ENCODE assay signal across 8 mouse cellular contexts in genomic region chr16:50364189-50365059, GRCm38 (mm10).
A peak's percentile ranks its signal among the peaks of the same experiment; 100 is the strongest.
DNase-seq lines count a peak whose midpoint lies in the region; ATAC-seq and TF ChIP-seq lines count a peak whose summit lies in the region.

No protein-coding gene starts in this region.

- peaks cover 2% of the 10 kb centered on the region; the same call in 1 of the 2 replicates for H3K4me1 ChIP-seq in cortical plate, adult 2 months (ENCODE audit: control insufficient read depth, insufficient read depth, low read length)
- peaks cover 28% of the 10 kb centered on the region for H3K4me1 ChIP-seq in heart, embryonic 10.5 days
- H3K4me1 ChIP-seq in limb, embryonic 11.5 days (ENCODE audit: control insufficient read depth, insufficient read depth, low read length): peaks cover 3% of the 10 kb centered on the region; the same call in 1 of the 2 replicates
- peaks cover 18% of the 10 kb centered on the region for H3K4me1 ChIP-seq in midbrain, embryonic 10.5 days
- peaks cover 3% of the 10 kb centered on the region; the same call in 1 of the 2 replicates for H3K4me1 ChIP-seq in stomach, postnatal 0 days (replicated peaks; ENCODE audit: control insufficient read depth, insufficient read depth)

- peak; percentile 16 to 25 for DNase-seq in spleen, postnatal 36 days (ENCODE audit: low spot score in 2 of 2)
- no peak for DNase-seq in spleen, adult 12 weeks (ENCODE audit: low spot score)
- DNase-seq in heart, embryonic 10.5 days (ENCODE audit: low spot score): peak; percentile 84
- peak; percentile 63 to 72 for DNase-seq in kidney, adult 8-10 months
- peak; percentile 78 for DNase-seq in limb, embryonic 11.5 days (ENCODE audit: low spot score)
- peak; percentile 53 for DNase-seq in midbrain, embryonic 10.5 days (ENCODE audit: low spot score)
- peak; percentile 58 for DNase-seq in stomach, postnatal 0 days (ENCODE audit: low spot score)

- H3K27ac ChIP-seq in cortical plate, adult 2 months (ENCODE audit: insufficient read depth, low read length): 0 out of 2 replicates have a peak overlapping the region, but pooled peaks have one; percentile 13
- peak overlapping the region; percentile 84 for H3K27ac ChIP-seq in heart, embryonic 10.5 days
- peak overlapping the region; percentile 59 for H3K27ac ChIP-seq in limb, embryonic 11.5 days (replicated peaks; ENCODE audit: low read depth, low read length)
- peak overlapping the region; percentile 70 for H3K27ac ChIP-seq in midbrain, embryonic 10.5 days (replicated peaks)
- peak overlapping the region; percentile 77 for H3K27ac ChIP-seq in stomach, postnatal 0 days (replicated peaks)

- H3K9ac ChIP-seq in limb, embryonic 11.5 days (ENCODE audit: low read length): peak overlapping the region; percentile 53
- H3K9ac ChIP-seq in stomach, postnatal 0 days (ENCODE audit: low read length): peak overlapping the region; percentile 53

- peak overlapping the region; percentile 50 for H3K4me3 ChIP-seq in cortical plate, adult 2 months (ENCODE audit: insufficient read depth, low read length)
- peak overlapping the region; percentile 60 for H3K4me3 ChIP-seq in heart, embryonic 10.5 days
- H3K4me3 ChIP-seq in limb, embryonic 11.5 days (ENCODE audit: low read depth, low read length): peak overlapping the region; percentile 37
- peak overlapping the region; percentile 46 for H3K4me3 ChIP-seq in midbrain, embryonic 10.5 days
- H3K4me3 ChIP-seq in stomach, postnatal 0 days (ENCODE audit: low read depth, low read length): peak overlapping the region; percentile 47

- H3K9me3 ChIP-seq in heart, embryonic 10.5 days: no peaks in the 10 kb centered on the region
- no peaks in the 10 kb centered on the region for H3K9me3 ChIP-seq in limb, embryonic 11.5 days (ENCODE audit: control insufficient read depth, low read length)
- no peaks in the 10 kb centered on the region for H3K9me3 ChIP-seq in midbrain, embryonic 10.5 days (replicated peaks)
- H3K9me3 ChIP-seq in stomach, postnatal 0 days (ENCODE audit: control insufficient read depth, low read length): no peaks in the 10 kb centered on the region

- no peak for TF ChIP-seq POLR2A in cortical plate, adult 2 months (IDR thresholded peaks at IDR 0.05; ENCODE audit: extremely low read depth, insufficient read depth, low read length)

- 22% methylated on average over 11 of the region's 11 CpGs for WGBS in heart, embryonic 10.5 days
- WGBS in limb, embryonic 11.5 days: 16% methylated on average over 11 of the region's 11 CpGs
- 24% methylated on average over 11 of the region's 11 CpGs for WGBS in midbrain, embryonic 10.5 days
- WGBS in stomach, postnatal 0 days: 7% methylated on average over 11 of the region's 11 CpGs

- no peaks in the 10 kb centered on the region for H3K36me3 ChIP-seq in heart, embryonic 10.5 days
- H3K36me3 ChIP-seq in limb, embryonic 11.5 days (ENCODE audit: control insufficient read depth, insufficient read depth, low read length): no peaks in the 10 kb centered on the region
- no peaks in the 10 kb centered on the region for H3K36me3 ChIP-seq in midbrain, embryonic 10.5 days
- H3K36me3 ChIP-seq in stomach, postnatal 0 days (ENCODE audit: control insufficient read depth, insufficient read depth, low read length): no peaks in the 10 kb centered on the region

- H3K4me2 ChIP-seq in limb, embryonic 11.5 days (ENCODE audit: low read depth, severe bottlenecking): peak overlapping the region; percentile 41
- peak overlapping the region; percentile 63 for H3K4me2 ChIP-seq in stomach, postnatal 0 days (replicated peaks; ENCODE audit: low read depth)

- H3K27me3 ChIP-seq in heart, embryonic 10.5 days (ENCODE audit: insufficient read depth, poor library complexity, severe bottlenecking): no peaks in the 10 kb centered on the region
- H3K27me3 ChIP-seq in limb, embryonic 11.5 days (ENCODE audit: control insufficient read depth, insufficient read depth, low read length): no peaks in the 10 kb centered on the region
- H3K27me3 ChIP-seq in midbrain, embryonic 10.5 days (ENCODE audit: low read depth, poor library complexity, severe bottlenecking): no peaks in the 10 kb centered on the region
- no peaks in the 10 kb centered on the region for H3K27me3 ChIP-seq in stomach, postnatal 0 days (ENCODE audit: control insufficient read depth, insufficient read depth, low read length)

- TF ChIP-seq CTCF in cortical plate, adult 2 months (IDR thresholded peaks at IDR 0.05; ENCODE audit: extremely low read depth, insufficient read depth, low read length): no peak
- no peak for TF ChIP-seq CTCF in stomach, postnatal 0 days (IDR thresholded peaks at IDR 0.05; ENCODE audit: low read depth)

- peak; percentile 93 for ATAC-seq in limb, embryonic 11.5 days (ENCODE audit: insufficient number of reproducible peaks, low FRiP score, low TSS enrichment, low read depth)
- ATAC-seq in stomach, postnatal 0 days (ENCODE audit: low FRiP score, low TSS enrichment): peak; percentile 86

- no peak for TF ChIP-seq EP300 in stomach, postnatal 0 days (optimal IDR thresholded peaks at IDR 0.05)

Comparison
In these comparisons a context has a peak if more than half of its experiments do, and no peak if none do; other contexts are left out.
1. H3K27ac ChIP-seq: peak in every context shown above with its lines; median percentile 84 in heart, embryonic 10.5 days; 77 in stomach, postnatal 0 days; 70 in midbrain, embryonic 10.5 days; 59 in limb, embryonic 11.5 days; 13 in cortical plate, adult 2 months.